Mouse (Mus musculus) layer of hippocampus, postnatal 25 days (tissue): Measurements from ENCODE around the gene Trappc3l. TPM values are rescaled to one million over a fixed set of nuclear protein-coding genes. Genes with fewer than 3 reads are reported as not detected.

Experiments used
- DNase-seq, 2 experiments: peaks; one replicate each; pipeline ENCODE4 v3.0.0; 2022; ENCODE audit warnings: mixed read lengths in 2 of 2, low spot score in 1 of 2; ENCODE audit errors: extremely low spot score in 1 of 2
- total RNA-seq, 2 experiments: library from RNA; stranded (reverse); gene quantifications; 2 replicates each; pipeline ENCODE4 v1.2.3; 2021

Trappc3l gene
- total RNA-seq, 2 experiments from 2014 or later = not detected

DNA sequence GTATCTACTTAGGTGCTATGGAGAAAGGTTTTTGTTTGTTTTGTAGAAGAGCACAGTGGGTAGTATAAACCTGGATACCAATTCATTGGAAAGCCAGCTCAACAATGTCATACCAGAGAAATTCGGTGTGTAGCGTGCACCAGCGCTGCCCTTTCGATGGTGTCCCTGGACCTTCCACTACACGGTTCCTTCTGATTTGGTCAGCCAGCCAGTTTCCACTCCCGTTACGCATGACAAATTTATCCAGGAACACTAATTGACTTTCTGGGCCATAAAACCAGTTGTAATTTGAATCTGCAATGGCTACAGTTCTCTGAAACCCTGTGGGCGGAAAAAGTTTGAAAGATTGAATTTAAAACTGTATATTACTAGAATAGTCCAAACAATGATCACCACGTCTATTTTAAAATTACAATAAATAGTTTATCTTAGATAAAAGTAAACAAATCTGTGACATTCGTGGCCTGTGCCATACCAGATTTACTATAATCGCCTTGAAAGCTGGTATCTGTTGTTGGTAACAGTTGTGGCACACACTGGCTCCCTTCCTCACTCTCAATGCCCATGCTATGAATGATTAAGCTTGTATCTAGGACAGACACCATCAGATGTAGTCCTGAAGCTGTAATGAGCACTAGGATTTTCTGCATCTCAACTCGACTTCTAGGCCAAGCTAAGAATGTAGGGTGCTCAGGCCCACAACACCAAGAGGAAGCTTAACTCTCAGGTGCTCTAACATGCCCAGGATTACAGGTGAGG lies 118.6 kb downstream of the Trappc3l start:
- DNase-seq = no peak

Other genes with a start within 250 kb of the Trappc3l start
- not detected for gene Sult3a1, start 179.9 kb upstream of the Trappc3l start, total RNA-seq
- 1 to 10 TPM; 4.1 TPM for gene Rsph4a, start 132.5 kb upstream of the Trappc3l start, total RNA-seq
- gene Zup1, start 86.3 kb upstream of the Trappc3l start, total RNA-seq = 10 to 100 TPM; 12.3 to 12.9 TPM
- gene Rwdd1, start 18.0 kb upstream of the Trappc3l start, total RNA-seq = 100 to 1,000 TPM in 1 of 2 experiments, 10 to 100 TPM in 1; 88.4 to 105 TPM
- gene Calhm4, start 6.7 kb downstream of the Trappc3l start, total RNA-seq = not detected
- 1 to 10 TPM; 3.8 TPM for gene Calhm5, start 58.9 kb downstream of the Trappc3l start, total RNA-seq
- under 1 TPM; 0.25 to 0.56 TPM for gene Calhm6, start 90.4 kb downstream of the Trappc3l start, total RNA-seq
- gene Dse, start 170.1 kb downstream of the Trappc3l start, total RNA-seq = 1 to 10 TPM; 5.4 to 7.1 TPM
- gene Tspyl1, start 244.6 kb downstream of the Trappc3l start, total RNA-seq = 100 to 1,000 TPM; 145 to 155 TPM